Mouse (Mus musculus) monocyte, adult 5-6 weeks (primary cell): Measurements from ENCODE around the gene Dgcr8. TPM values are rescaled to one million over a fixed set of nuclear protein-coding genes. Genes with fewer than 3 reads are reported as not detected.

ENCODE experiments used
- ATAC-seq: fragments of 153-309, 156-312 bp; replicated peaks from 2 replicates; pipeline ENCODE4 v1.8.0; 2017; ENCODE audit warnings: mild to moderate bottlenecking; ENCODE audit not compliant: low TSS enrichment, insufficient number of reproducible peaks, severe bottlenecking, poor library complexity, low FRiP score
- total RNA-seq: library from RNA; stranded (forward); fragments of 200-1000, 200-491, 200-594 nt; gene quantifications from 3 replicates; pipeline ENCODE4 v1.2.3, GENCODE M21; 2017

Dgcr8 gene
- total RNA-seq, 1 experiment from 2014 or later = 37.4 TPM

GRCm38 (mm10) chr16:18228856-18229255 lies 60.2 kb downstream of the Dgcr8 start:
- ATAC-seq = no peak

GRCm38 (mm10) chr16:18227897-18228422 lies 61.1 kb downstream of the Dgcr8 start:
- no peak for ATAC-seq

GRCm38 (mm10) chr16:18227187-18227586 lies 61.9 kb downstream of the Dgcr8 start:
- no peak for ATAC-seq

DNA sequence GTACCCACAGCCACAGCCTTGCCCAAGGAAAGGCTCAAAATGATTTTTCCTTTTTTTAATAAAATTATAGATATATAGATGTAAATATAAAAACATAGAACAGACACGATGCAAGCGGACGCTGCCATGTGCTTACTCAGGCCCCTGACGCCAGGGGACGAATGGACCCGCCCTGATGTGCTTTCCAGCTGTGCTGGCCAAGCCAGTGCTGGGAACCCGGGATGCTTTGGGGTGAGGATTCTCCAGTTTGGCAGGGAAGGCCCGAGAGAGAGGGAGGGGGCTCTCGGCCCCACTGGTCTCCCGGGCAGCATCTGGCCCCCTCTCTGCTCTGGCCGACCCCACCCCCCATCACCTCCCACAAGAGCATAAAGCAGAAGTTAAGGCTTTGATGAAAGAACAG lies 66.9 kb downstream of the Dgcr8 start:
- no peak for ATAC-seq

DNA sequence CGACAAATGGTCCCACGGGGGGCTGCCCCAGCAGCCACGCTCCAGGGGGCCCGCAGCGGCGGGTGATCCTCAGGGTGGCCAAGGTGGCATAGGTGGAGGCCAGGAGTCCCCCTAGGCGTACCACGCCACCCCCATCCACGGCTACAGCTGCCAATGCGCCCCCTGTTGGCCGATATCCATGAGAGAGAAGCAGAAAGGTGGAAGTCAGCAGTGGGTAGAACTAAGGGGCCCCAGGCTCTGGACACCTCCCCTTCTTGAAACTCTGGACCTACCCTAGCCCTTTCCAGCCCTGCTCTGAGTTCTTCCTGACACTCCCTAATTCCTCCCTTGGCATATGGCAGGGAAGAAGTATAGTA lies 67.5 kb downstream of the Dgcr8 start:
- ATAC-seq = no peak

GRCm38 (mm10) chr16:18220856-18221542 lies 68.0 kb downstream of the Dgcr8 start:
- no peak for ATAC-seq

DNA sequence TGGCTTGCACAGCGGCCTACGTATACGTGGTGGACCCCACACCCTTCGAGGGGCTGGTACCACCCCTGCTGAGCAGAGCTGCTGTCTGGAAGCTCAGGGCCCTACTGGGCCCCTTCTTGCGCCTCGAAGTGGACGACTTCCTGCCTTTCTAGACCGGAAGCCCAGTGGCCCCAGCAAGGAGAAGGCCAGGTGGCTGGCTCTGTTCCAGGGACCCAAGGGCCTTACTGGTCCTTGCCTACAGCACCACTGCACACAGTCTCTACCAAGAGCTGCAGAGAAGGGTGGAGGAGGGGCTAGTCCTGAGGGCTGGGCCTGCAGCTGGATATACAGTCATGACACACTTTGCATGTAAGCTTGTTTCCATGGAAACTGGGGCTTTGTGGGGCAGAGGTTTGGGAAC lies 69.0 kb downstream of the Dgcr8 start:
- no peak for ATAC-seq

GRCm38 (mm10) chr16:18218580-18218996 lies 70.5 kb downstream of the Dgcr8 start:
- ATAC-seq = no peak

- no peak for ATAC-seq
Observed at GRCm38 (mm10) chr16:18217579-18217978, 71.5 kb downstream of the Dgcr8 start, which contains the start of gene Ccdc188. TSS of gene Ccdc188 (plus strand) at chr16:18217879.

GRCm38 (mm10) chr16:18214858-18215257 lies 74.2 kb downstream of the Dgcr8 start:
- ATAC-seq = no peak

GRCm38 (mm10) chr16:18213689-18214088 lies 75.4 kb downstream of the Dgcr8 start:
- ATAC-seq = no peak

DNA sequence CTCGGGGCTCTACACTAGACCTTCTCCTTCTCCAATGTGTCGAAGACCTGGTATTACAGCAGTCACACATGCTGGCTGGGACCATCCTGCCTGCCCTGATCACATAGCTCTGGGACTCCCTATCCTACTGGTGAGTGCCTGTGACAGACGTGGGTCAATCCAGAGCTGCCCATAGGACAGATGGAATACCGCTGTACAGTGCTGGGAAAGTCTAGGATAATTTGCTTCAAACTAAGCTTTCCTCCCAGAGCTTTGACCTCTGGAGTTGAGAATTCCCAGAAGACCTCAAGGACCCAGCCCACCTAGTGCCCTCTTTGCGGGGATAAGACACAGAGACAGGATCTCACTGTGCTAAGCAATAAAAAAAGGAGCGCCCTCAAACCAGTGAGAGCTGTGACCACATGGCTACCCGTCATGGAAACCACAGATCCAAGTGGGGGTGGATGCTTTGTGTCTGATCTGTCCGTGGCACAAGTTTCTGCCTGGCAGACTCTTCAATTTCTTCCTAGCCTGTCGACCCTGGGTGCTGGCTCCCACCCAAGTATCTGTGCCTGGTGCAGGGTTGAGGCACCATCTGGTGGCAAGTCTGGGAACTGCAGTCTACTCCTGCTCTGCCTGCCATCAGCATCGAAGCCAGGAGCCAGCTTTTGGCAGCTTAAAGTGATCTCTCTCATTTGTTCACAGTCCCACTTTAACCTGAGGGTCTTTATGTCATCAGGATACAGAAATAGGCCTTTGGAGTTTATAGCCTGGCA lies 77.5 kb downstream of the Dgcr8 start:
- ATAC-seq = 0 out of 2 replicates have a peak, but pooled peaks have one; percentile 37

DNA sequence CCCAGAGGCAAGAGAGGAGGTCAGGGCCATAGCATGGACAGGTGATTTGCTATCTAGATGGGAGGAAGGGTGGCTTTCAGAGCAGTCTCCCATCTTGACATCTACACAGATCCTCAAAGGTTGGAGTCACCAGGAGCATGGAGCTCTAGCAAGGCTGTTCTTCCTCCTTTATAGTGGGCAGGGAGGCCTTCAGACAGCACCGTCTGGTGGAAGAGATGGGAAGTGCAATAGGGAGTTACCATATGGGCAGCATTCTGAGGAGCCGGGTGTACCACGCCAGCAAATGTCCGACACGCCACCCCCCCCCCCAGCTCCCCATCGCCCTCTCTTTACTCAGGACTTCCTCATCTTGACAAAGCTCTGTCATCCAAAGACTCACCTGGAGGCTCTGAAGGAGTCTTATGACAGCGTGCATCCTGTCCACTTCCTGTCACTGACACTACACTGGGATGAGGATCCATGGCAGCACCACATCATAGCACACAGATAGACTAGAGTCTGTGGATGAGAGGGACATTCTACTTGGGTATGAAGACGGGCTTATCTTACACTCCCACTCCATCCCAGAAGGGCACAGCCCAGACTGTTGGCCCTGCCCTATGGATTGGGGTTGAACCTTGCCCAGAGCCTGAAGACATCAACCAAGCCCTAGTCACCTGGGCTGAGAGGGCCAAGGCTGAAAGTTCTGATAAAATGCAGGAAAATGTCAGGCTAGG lies 78.2 kb downstream of the Dgcr8 start:
- ATAC-seq = peak; percentile 51; the same call in 1 of the 2 replicates

Other genes with a start within 250 kb of the Dgcr8 start
- gene Dgcr6, start 236.4 kb downstream of the Dgcr8 start, total RNA-seq = 0.67 to 3.5 TPM (median 1.3 TPM) in 3 replicates
- 6.4 to 11.0 TPM (median 7.1 TPM) in 3 replicates for gene Prodh, start 199.0 kb downstream of the Dgcr8 start, total RNA-seq
- gene Rtn4r, start 161.6 kb downstream of the Dgcr8 start, total RNA-seq = 0.38 TPM in 1 of 3 replicates, not detected in the others
- gene Ccdc188, start 71.4 kb downstream of the Dgcr8 start, total RNA-seq = not detected in 3 replicates
- gene Zdhhc8, start 54.1 kb downstream of the Dgcr8 start, total RNA-seq = 0.76 to 6.5 TPM (median 1.2 TPM) in 3 replicates
- gene Trmt2a, start 40.6 kb downstream of the Dgcr8 start, total RNA-seq = 78.5 to 79.6 TPM (median 79.2 TPM) in 3 replicates
- gene Ranbp1, start 40.5 kb downstream of the Dgcr8 start, total RNA-seq = 90.8 to 134 TPM (median 92.1 TPM) in 3 replicates
- 4.2 TPM in 1 of 3 replicates, not detected in the others for gene Gm49776, start 30.9 kb downstream of the Dgcr8 start, total RNA-seq
- gene Tango2, start 58.9 kb upstream of the Dgcr8 start, total RNA-seq = 15.3 to 37.3 TPM (median 31.7 TPM) in 3 replicates
- gene Arvcf, start 58.9 kb upstream of the Dgcr8 start, total RNA-seq = 1.4 to 2.2 TPM (median 1.7 TPM) in 3 replicates
- 9.3 to 21.9 TPM (median 18.1 TPM) in 3 replicates for gene Txnrd2, start 137.1 kb upstream of the Dgcr8 start, total RNA-seq
- 11.3 to 19.0 TPM (median 15.8 TPM) in 3 replicates for gene Comt, start 137.6 kb upstream of the Dgcr8 start, total RNA-seq
- 0.85 to 1.4 TPM (median 1.2 TPM) in 3 replicates for gene Gnb1l, start 209.5 kb upstream of the Dgcr8 start, total RNA-seq
- gene Rtl10, start 209.7 kb upstream of the Dgcr8 start, total RNA-seq = 2.0 TPM in 1 of 3 replicates, not detected in the others